Mouse (Mus musculus): ENCODE measurements around the gene Isca1. TPM values are rescaled to one million over a fixed set of nuclear protein-coding genes. Genes with fewer than 3 reads are reported as not detected.
A peak's percentile ranks its signal among the peaks of the same experiment; 100 is the strongest.

Gene Isca1
- polyA plus RNA-seq, 2 experiments: 138 to 252 TPM

GRCm38 (mm10) chr13:59770847-59771246 lies 1.2 kb upstream of the Isca1 start:
- 8% methylated on average over 9 of the region's 9 CpGs for WGBS (ENCODE audit: insufficient replicate concordance)
- peak overlapping the region; percentile 96 for H3K27ac ChIP-seq
- TF ChIP-seq CTCF (IDR thresholded peaks at IDR 0.05; ENCODE audit: low read depth) (no peak), EP300 (IDR thresholded peaks at IDR 0.05; ENCODE audit: low read depth) (no peak)
- H3K4me1 ChIP-seq (replicated peaks; ENCODE audit: control insufficient read depth in 2 of 2, insufficient read depth in 2 of 2, low read length in 1 of 2): peaks cover 37 to 48% of the 10 kb centered on the region in 2 experiments
- ATAC-seq (ENCODE audit: insufficient read depth): no peak
- peak in 2 of 3 experiments; percentile 57 for DNase-seq (ENCODE audit: low read depth in 3 of 3, low spot score in 3 of 3)
- no peaks in the 10 kb centered on the region for H3K27me3 ChIP-seq (ENCODE audit: control insufficient read depth, insufficient read depth, low read length)
- H3K9ac ChIP-seq (replicated peaks): peak overlapping the region; percentile 85
- peaks cover 65% of the 10 kb centered on the region for H3K36me3 ChIP-seq (replicated peaks; ENCODE audit: control insufficient read depth, insufficient read depth, low read depth)
- no peaks in the 10 kb centered on the region for H3K9me3 ChIP-seq (ENCODE audit: control insufficient read depth, low read length)
- H3K4me2 ChIP-seq (ENCODE audit: low read depth): peak overlapping the region; percentile 74
- peak overlapping the region; percentile 39 to 98 for H3K4me3 ChIP-seq (ENCODE audit: insufficient read depth in 1 of 2, low read depth in 2 of 2, low read length in 2 of 2)

DNA sequence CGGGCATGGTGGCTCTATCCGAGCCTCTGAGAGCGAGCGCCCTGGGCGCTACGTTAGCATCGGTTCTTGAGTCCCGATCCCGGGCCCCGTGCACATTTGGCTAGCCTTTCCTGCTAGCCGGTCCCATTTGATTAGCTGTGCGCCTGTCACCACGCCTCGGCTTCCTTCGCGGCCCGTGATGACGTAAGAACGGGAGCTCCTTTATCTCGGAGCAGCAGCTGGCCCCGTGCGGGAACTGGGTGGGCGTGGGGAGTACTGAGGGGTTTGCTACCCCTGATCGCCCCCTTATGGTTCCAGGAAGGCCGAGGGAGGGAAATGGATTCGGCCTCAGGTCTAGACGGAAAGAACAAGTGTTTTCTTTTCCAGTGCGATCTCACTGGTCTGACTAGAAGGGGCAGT lies 553 bp upstream of the Isca1 start:
- Histone ChIP-seq H3K9ac (replicated peaks) (peak overlapping the region; percentile 85), H3K36me3 (replicated peaks; ENCODE audit: control insufficient read depth, insufficient read depth, low read depth) (peaks cover 62% of the 10 kb centered on the region), H3K4me3 (ENCODE audit: insufficient read depth in 1 of 2, low read depth in 2 of 2, low read length in 2 of 2) (peak overlapping the region; percentile 76 to 98), H3K9me3 (ENCODE audit: control insufficient read depth, low read length) (no peaks in the 10 kb centered on the region), H3K27ac (peak overlapping the region; percentile 96), H3K4me1 (replicated peaks; ENCODE audit: control insufficient read depth in 2 of 2, insufficient read depth in 2 of 2, low read length in 1 of 2) (peaks cover 41 to 51% of the 10 kb centered on the region in 2 experiments), H3K4me2 (ENCODE audit: low read depth) (peak overlapping the region; percentile 74), H3K27me3 (ENCODE audit: control insufficient read depth, insufficient read depth, low read length) (no peaks in the 10 kb centered on the region)
- ATAC-seq (ENCODE audit: insufficient read depth): peak; percentile 85
- TF ChIP-seq EP300 (IDR thresholded peaks at IDR 0.05; ENCODE audit: low read depth) (peak; percentile 93), CTCF (IDR thresholded peaks at IDR 0.05; ENCODE audit: low read depth) (peak; percentile 78)
- DNase-seq (ENCODE audit: low read depth in 3 of 3, low spot score in 3 of 3): peak; percentile 96 to 97 (median 96)
- WGBS (ENCODE audit: insufficient replicate concordance): under 1% methylated on average over 28 of the region's 28 CpGs

DNA sequence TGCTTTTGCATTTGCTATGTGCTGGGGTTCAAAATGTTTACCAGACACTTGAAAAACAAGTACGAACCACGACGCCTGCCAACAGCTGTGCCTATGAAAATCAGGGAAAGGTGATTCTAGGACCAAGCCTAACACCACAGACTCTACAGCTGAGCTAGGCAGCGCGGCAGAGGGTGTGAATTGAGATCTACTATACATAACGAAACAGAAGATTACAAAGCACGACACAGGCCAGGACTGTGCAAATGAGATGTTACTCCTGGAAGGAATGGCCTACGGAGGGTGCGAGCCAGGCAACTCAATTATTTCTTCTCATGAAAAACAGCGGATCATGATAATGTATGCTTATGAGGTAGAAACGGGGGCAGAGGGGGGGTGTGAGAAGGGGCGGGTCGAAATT lies 1.1 kb downstream of the Isca1 start:
- Histone ChIP-seq H3K4me3 (ENCODE audit: insufficient read depth in 1 of 2, low read depth in 2 of 2, low read length in 2 of 2) (peak overlapping the region; percentile 67 to 98), H3K4me1 (replicated peaks; ENCODE audit: control insufficient read depth in 2 of 2, insufficient read depth in 2 of 2, low read length in 1 of 2) (peaks cover 46 to 59% of the 10 kb centered on the region in 2 experiments), H3K27me3 (ENCODE audit: control insufficient read depth, insufficient read depth, low read length) (no peaks in the 10 kb centered on the region), H3K9ac (replicated peaks) (peak overlapping the region; percentile 99), H3K9me3 (ENCODE audit: control insufficient read depth, low read length) (no peaks in the 10 kb centered on the region), H3K36me3 (replicated peaks; ENCODE audit: control insufficient read depth, insufficient read depth, low read depth) (peaks cover 54% of the 10 kb centered on the region), H3K4me2 (ENCODE audit: low read depth) (peak overlapping the region; percentile 90), H3K27ac (peak overlapping the region; percentile 96)
- no peak for ATAC-seq (ENCODE audit: insufficient read depth)
- 18% methylated on average over 13 of the region's 13 CpGs for WGBS (ENCODE audit: insufficient replicate concordance)
- DNase-seq (ENCODE audit: low read depth in 3 of 3, low spot score in 3 of 3): no peak
- TF ChIP-seq CTCF (IDR thresholded peaks at IDR 0.05; ENCODE audit: low read depth) (no peak), EP300 (IDR thresholded peaks at IDR 0.05; ENCODE audit: low read depth) (no peak)

DNA sequence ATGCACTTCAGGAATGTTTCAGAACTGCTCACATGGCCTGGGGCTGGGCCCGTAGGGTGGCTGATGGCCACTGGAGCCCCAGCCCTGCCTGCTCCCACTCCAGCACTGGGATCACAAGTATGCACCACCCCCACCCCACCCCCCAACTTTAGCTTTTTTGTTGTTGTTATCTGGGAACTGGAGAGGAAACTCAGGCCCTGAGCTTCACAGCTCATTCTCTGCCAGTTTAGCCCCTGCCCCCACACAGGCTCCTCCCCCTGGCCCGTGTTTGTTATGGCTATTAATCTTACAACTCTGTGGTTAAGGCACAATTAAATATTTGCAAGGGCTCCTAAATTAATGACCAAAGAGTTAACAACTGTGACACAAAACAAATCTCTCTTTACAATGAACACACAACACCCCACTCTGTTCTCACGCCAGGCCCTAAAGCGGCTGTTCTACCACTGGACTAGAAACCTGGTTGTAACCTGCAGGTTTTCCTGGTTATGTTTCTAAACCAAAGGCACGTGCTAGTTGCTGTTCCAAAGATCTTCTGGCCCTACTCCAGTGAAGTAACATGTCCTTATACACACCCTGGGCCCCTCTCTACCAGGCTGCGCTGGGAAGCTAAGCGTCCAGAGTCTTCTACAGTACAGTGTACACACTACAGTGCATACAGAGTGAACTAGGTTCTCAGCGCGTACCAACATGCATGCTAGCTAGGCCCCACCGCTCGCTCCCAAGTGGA lies 2.7 kb downstream of the Isca1 start:
- peak overlapping the region; percentile 99 for H3K9ac ChIP-seq (replicated peaks)
- peaks cover 53% of the 10 kb centered on the region for H3K36me3 ChIP-seq (replicated peaks; ENCODE audit: control insufficient read depth, insufficient read depth, low read depth)
- 63% methylated on average over 11 of the region's 11 CpGs for WGBS (ENCODE audit: insufficient replicate concordance)
- no peaks in the 10 kb centered on the region for H3K9me3 ChIP-seq (ENCODE audit: control insufficient read depth, low read length)
- peak overlapping the region; percentile 96; the same call in 1 of the 2 replicates for H3K27ac ChIP-seq
- peak overlapping the region; percentile 67 to 98 for H3K4me3 ChIP-seq (ENCODE audit: insufficient read depth in 1 of 2, low read depth in 2 of 2, low read length in 2 of 2)
- peaks cover 51 to 63% of the 10 kb centered on the region in 2 experiments for H3K4me1 ChIP-seq (replicated peaks; ENCODE audit: control insufficient read depth in 2 of 2, insufficient read depth in 2 of 2, low read length in 1 of 2)
- TF ChIP-seq EP300 (IDR thresholded peaks at IDR 0.05; ENCODE audit: low read depth) (no peak), CTCF (IDR thresholded peaks at IDR 0.05; ENCODE audit: low read depth) (no peak)
- H3K4me2 ChIP-seq (ENCODE audit: low read depth): peak overlapping the region; percentile 90
- DNase-seq (ENCODE audit: low read depth in 3 of 3, low spot score in 3 of 3) (no peak), ATAC-seq (ENCODE audit: insufficient read depth) (no peak)
- H3K27me3 ChIP-seq (ENCODE audit: control insufficient read depth, insufficient read depth, low read length): no peaks in the 10 kb centered on the region

- peak overlapping the region in 1 of 2 experiments; percentile 1; a peak in 3 of 4 replicates for H3K4me3 ChIP-seq (ENCODE audit: insufficient read depth in 1 of 2, low read depth in 2 of 2, low read length in 2 of 2)
- 39% methylated on average over 7 of the region's 7 CpGs for WGBS (ENCODE audit: insufficient replicate concordance)
Measured at GRCm38 (mm10) chr13:59762791-59763190, 6.8 kb downstream of the Isca1 start.

More at GRCm38 (mm10) chr13:59762791-59763190, 6.8 kb downstream of the Isca1 start:
- Histone ChIP-seq H3K27me3 (ENCODE audit: control insufficient read depth, insufficient read depth, low read length) (no peaks in the 10 kb centered on the region), H3K4me1 (replicated peaks; ENCODE audit: control insufficient read depth in 2 of 2, insufficient read depth in 2 of 2, low read length in 1 of 2) (peaks cover 39 to 42% of the 10 kb centered on the region in 2 experiments), H3K27ac (peak overlapping the region; percentile 75), H3K9ac (replicated peaks) (peak overlapping the region; percentile 52), H3K4me2 (ENCODE audit: low read depth) (peak overlapping the region; percentile 48), H3K9me3 (ENCODE audit: control insufficient read depth, low read length) (no peaks in the 10 kb centered on the region), H3K36me3 (replicated peaks; ENCODE audit: control insufficient read depth, insufficient read depth, low read depth) (peaks cover 84% of the 10 kb centered on the region)
- DNase-seq (ENCODE audit: low read depth in 3 of 3, low spot score in 3 of 3) (peak; percentile 59 to 63 (median 60)), ATAC-seq (ENCODE audit: insufficient read depth) (peak; percentile 80)
- TF ChIP-seq CTCF (IDR thresholded peaks at IDR 0.05; ENCODE audit: low read depth): no peak
- TF ChIP-seq EP300 (IDR thresholded peaks at IDR 0.05; ENCODE audit: low read depth): peak; percentile 65

All from liver, embryonic 14.5 days (tissue).